Mouse (Mus musculus) liver, embryonic 14.5 days (tissue): ENCODE data around the gene Col19a1.

Experiments
- CTCF ChIP-seq: IDR thresholded peaks from 2 replicates; pipeline ENCODE4 v1.5.1; 2016; ENCODE audit warnings: antibody characterized with exemption, low read depth, control low read depth
- EP300 ChIP-seq: IDR thresholded peaks from 2 replicates; pipeline ENCODE4 v1.6.1; 2016; ENCODE audit warnings: antibody characterized with exemption, low read depth

DNA sequence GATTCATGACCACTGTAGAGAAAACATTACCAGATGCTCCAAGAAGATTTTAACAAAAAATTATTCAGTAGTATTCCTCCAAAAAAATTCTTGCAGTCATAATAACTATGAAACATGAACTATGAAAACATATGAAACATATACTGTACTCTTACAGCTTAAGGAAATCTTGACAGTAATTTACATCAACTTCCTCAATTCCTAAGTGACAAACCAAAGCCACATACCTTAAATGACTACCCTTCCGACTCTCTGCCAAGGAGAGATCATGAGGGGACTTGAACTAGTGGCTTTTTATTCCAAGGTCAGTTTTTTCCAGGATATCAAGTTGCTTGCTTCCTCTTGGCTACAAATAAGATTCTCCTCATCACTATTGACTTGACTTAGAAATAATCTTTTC, 39.7 kb downstream of the Col19a1 start:
- TF ChIP-seq CTCF (no peak), EP300 (no peak)
